ENCODE assay signal across 23 mouse cellular contexts in genomic region chr17:49335318-49335717, GRCm38 (mm10).
DNase-seq lines count a peak whose midpoint lies in the region; ATAC-seq and TF ChIP-seq lines count a peak whose summit lies in the region.
"Had no signal": no experiment of that assay in that cellular context is flagged by ENCODE, and none has a peak within 500 bp of the region (broad histone marks: within the 10 kb centered on the region; RNA-seq: fewer than 3 reads in every experiment).

No protein-coding gene starts in this region.

- no peaks in the 10 kb centered on the region for H3K36me3 ChIP-seq in kidney, embryonic 15.5 days
- H3K36me3 ChIP-seq in kidney, embryonic 16.5 days (ENCODE audit: insufficient read depth, low read length) = no peaks in the 10 kb centered on the region
- no peaks in the 10 kb centered on the region for H3K36me3 ChIP-seq in lung, embryonic 15.5 days
- no peaks in the 10 kb centered on the region for H3K36me3 ChIP-seq in liver, postnatal 0 days (replicated peaks; ENCODE audit: insufficient read depth, low read length)
- H3K36me3 ChIP-seq: forebrain, embryonic 10.5 days; heart, embryonic 12.5 days; hindbrain, embryonic 10.5 days; intestine, embryonic 15.5 days; liver, embryonic 12.5 days; midbrain, embryonic 13.5 days had no signal

- no peak overlapping the region for H3K9ac ChIP-seq in kidney, embryonic 15.5 days
- H3K9ac ChIP-seq in kidney, embryonic 16.5 days (replicated peaks; ENCODE audit: low read length) = no peak overlapping the region
- no peak overlapping the region for H3K9ac ChIP-seq in lung, embryonic 15.5 days
- H3K9ac ChIP-seq in liver, postnatal 0 days (replicated peaks) = no peak overlapping the region
- H3K9ac ChIP-seq: heart, embryonic 12.5 days; intestine, embryonic 15.5 days; liver, embryonic 12.5 days; midbrain, embryonic 13.5 days had no signal

- no peak overlapping the region for H3K4me2 ChIP-seq in kidney, embryonic 15.5 days
- H3K4me2 ChIP-seq in kidney, embryonic 16.5 days (replicated peaks; ENCODE audit: low read depth, low read length) = no peak overlapping the region
- no peak overlapping the region for H3K4me2 ChIP-seq in lung, embryonic 15.5 days
- H3K4me2 ChIP-seq in liver, postnatal 0 days (ENCODE audit: low read depth, low read length) = no peak overlapping the region
- H3K4me2 ChIP-seq: heart, embryonic 12.5 days; intestine, embryonic 15.5 days; liver, embryonic 12.5 days; midbrain, embryonic 13.5 days had no signal

- 0 out of 2 replicates have a peak, but pooled peaks have one; percentile 33 for ATAC-seq in kidney, embryonic 15.5 days (replicated peaks; ENCODE audit: low FRiP score)
- ATAC-seq in kidney, embryonic 16.5 days (ENCODE audit: low FRiP score, low TSS enrichment) = no peak
- peak; percentile 46; the same call in 1 of the 2 replicates for ATAC-seq in lung, embryonic 15.5 days (ENCODE audit: borderline replicate concordance, extremely low read depth, low FRiP score, low TSS enrichment)
- no peak for ATAC-seq in liver, postnatal 0 days
- ATAC-seq: forebrain, embryonic 16.5 days; hindbrain, embryonic 16.5 days; intestine, embryonic 15.5 days; liver, embryonic 12.5 days; midbrain, embryonic 13.5 days had no signal

- H3K27ac ChIP-seq in kidney, embryonic 15.5 days = 0 out of 2 replicates have a peak overlapping the region, but pooled peaks have one; percentile 41
- H3K27ac ChIP-seq in kidney, embryonic 16.5 days (ENCODE audit: low read length) = no peak overlapping the region
- no peak overlapping the region for H3K27ac ChIP-seq in lung, embryonic 15.5 days
- no peak overlapping the region for H3K27ac ChIP-seq in liver, postnatal 0 days (ENCODE audit: low read depth)
- H3K27ac ChIP-seq: forebrain, embryonic 10.5 days; hindbrain, embryonic 10.5 days; intestine, embryonic 15.5 days; liver, embryonic 12.5 days; midbrain, embryonic 13.5 days had no signal

- no peaks in the 10 kb centered on the region for H3K9me3 ChIP-seq in kidney, embryonic 15.5 days (replicated peaks)
- 0 out of 2 replicates have a peak, but pooled peaks cover 4% of the 10 kb centered on the region for H3K9me3 ChIP-seq in kidney, embryonic 16.5 days (ENCODE audit: low read length)
- no peaks in the 10 kb centered on the region for H3K9me3 ChIP-seq in lung, embryonic 15.5 days
- H3K9me3 ChIP-seq in liver, postnatal 0 days (ENCODE audit: low read length) = no peaks in the 10 kb centered on the region
- H3K9me3 ChIP-seq: forebrain, embryonic 10.5 days; hindbrain, embryonic 10.5 days; intestine, embryonic 15.5 days; liver, embryonic 12.5 days; midbrain, embryonic 13.5 days had no signal

- H3K4me3 ChIP-seq in kidney, embryonic 15.5 days (replicated peaks) = no peak overlapping the region
- H3K4me3 ChIP-seq in kidney, embryonic 16.5 days (ENCODE audit: low read length) = no peak overlapping the region
- H3K4me3 ChIP-seq in lung, embryonic 15.5 days = no peak overlapping the region
- no peak overlapping the region for H3K4me3 ChIP-seq in liver, postnatal 0 days (ENCODE audit: low read depth, low read length)
- H3K4me3 ChIP-seq: forebrain, embryonic 10.5 days; heart, embryonic 12.5 days; hindbrain, embryonic 10.5 days; intestine, embryonic 15.5 days; liver, embryonic 12.5 days; midbrain, embryonic 13.5 days had no signal

- H3K4me1 ChIP-seq in kidney, embryonic 15.5 days = 0 out of 2 replicates have a peak, but pooled peaks cover 5% of the 10 kb centered on the region
- H3K4me1 ChIP-seq in kidney, embryonic 16.5 days (ENCODE audit: insufficient read depth, low read length) = no peaks in the 10 kb centered on the region
- H3K4me1 ChIP-seq in lung, embryonic 15.5 days = no peaks in the 10 kb centered on the region
- H3K4me1 ChIP-seq in liver, postnatal 0 days (ENCODE audit: insufficient read depth) = no peaks in the 10 kb centered on the region
- H3K4me1 ChIP-seq: forebrain, embryonic 10.5 days; heart, embryonic 12.5 days; hindbrain, embryonic 10.5 days; intestine, embryonic 15.5 days; liver, embryonic 12.5 days; midbrain, embryonic 13.5 days had no signal

- no peak for TF ChIP-seq EP300 in liver, postnatal 0 days (IDR thresholded peaks at IDR 0.05; ENCODE audit: low read depth)

- WGBS in kidney, embryonic 15.5 days = 30% methylated on average over 5 of the region's 5 CpGs
- WGBS in kidney, embryonic 16.5 days = 20% methylated on average over 5 of the region's 5 CpGs
- WGBS in lung, embryonic 15.5 days = 43% methylated on average over 5 of the region's 5 CpGs
- WGBS in liver, postnatal 0 days (ENCODE audit: insufficient replicate concordance) = 75% methylated on average over 5 of the region's 5 CpGs

- H3K27me3 ChIP-seq in kidney, embryonic 15.5 days = no peaks in the 10 kb centered on the region
- H3K27me3 ChIP-seq in kidney, embryonic 16.5 days (ENCODE audit: insufficient read depth, low read length) = no peaks in the 10 kb centered on the region
- no peaks in the 10 kb centered on the region for H3K27me3 ChIP-seq in lung, embryonic 15.5 days
- no peaks in the 10 kb centered on the region for H3K27me3 ChIP-seq in liver, postnatal 0 days (ENCODE audit: insufficient read depth, low read length)
- H3K27me3 ChIP-seq: heart, embryonic 12.5 days; intestine, embryonic 15.5 days; liver, embryonic 12.5 days; midbrain, embryonic 13.5 days had no signal

- TF ChIP-seq CTCF in liver, postnatal 0 days (IDR thresholded peaks at IDR 0.05; ENCODE audit: low read depth) = no peak

- DNase-seq in lung, postnatal 4 days = no peak
- peak; percentile 78 for DNase-seq in adrenal gland, postnatal 14 days
- peak; percentile 9 to 13 for DNase-seq in kidney, postnatal 4 days
- no peak for DNase-seq in ovary, postnatal 10 days (ENCODE audit: low spot score)
- DNase-seq in liver, postnatal 0 days = no peak
- DNase-seq: cerebellum, adult 18-20 months; cerebellum, postnatal 14 days; gastrocnemius, postnatal 10 days; heart, postnatal 10 days; lung, postnatal 10 days; right cerebral cortex, postnatal 4 days; thymus, postnatal 14 days had no signal

Comparison
In these comparisons a context has a peak if more than half of its experiments do, and no peak if none do; other contexts are left out.
1. ATAC-seq: peak in kidney, embryonic 15.5 days (single experiment) and lung, embryonic 15.5 days (single experiment); none in kidney, embryonic 16.5 days (single experiment) and liver, postnatal 0 days (single experiment).
2. DNase-seq: peak in adrenal gland, postnatal 14 days (single experiment) and kidney, postnatal 4 days (2 of 2); none in lung, postnatal 4 days (0 of 2), ovary, postnatal 10 days (single experiment) and liver, postnatal 0 days (single experiment).